Mouse (Mus musculus) neural tube, embryonic 11.5 days (tissue): Measurements from ENCODE around the gene Sde2. TPM values are rescaled to one million over a fixed set of nuclear protein-coding genes. Genes with fewer than 3 reads are reported as not detected.
A peak's percentile ranks its signal among the peaks of the same experiment; 100 is the strongest.

Experiments
- ATAC-seq: fragments of 200-750 bp; cut with Nextera tagmentation; 2 replicates; pipeline ENCODE4 v1.8.0; 2017; ENCODE audit warnings: moderate number of reproducible peaks, mild to moderate bottlenecking, moderate TSS enrichment, moderate library complexity; ENCODE audit not compliant: insufficient read depth, low FRiP score, low TSS enrichment
- DNase-seq: peaks from one replicate; pipeline ENCODE4 v3.0.0-alpha.2; 2015; ENCODE audit warnings: low spot score
- H3K27ac ChIP-seq: fragments of 300-500 bp; sonication (generic); 2 replicates; pipeline ENCODE4 v1.5.1; 2014; ENCODE audit warnings: low read depth, mild to moderate bottlenecking, low read length
- H3K27me3 ChIP-seq: fragments of 300-500 bp; sonication (generic); 2 replicates; pipeline ENCODE4 v1.6.1; 2014; ENCODE audit warnings: mild to moderate bottlenecking, low read length, mixed read lengths; ENCODE audit not compliant: control insufficient read depth, insufficient read depth
- H3K36me3 ChIP-seq: fragments of 300-500 bp; sonication (generic); 2 replicates; pipeline ENCODE4 v1.6.1; 2014; ENCODE audit warnings: mild to moderate bottlenecking, low read length, moderate library complexity, mixed read lengths; ENCODE audit not compliant: control insufficient read depth, insufficient read depth
- H3K4me1 ChIP-seq: fragments of 300-500 bp; sonication (generic); 2 replicates; pipeline ENCODE4 v1.6.1; 2014; ENCODE audit warnings: low read length, mixed read lengths; ENCODE audit not compliant: control insufficient read depth, insufficient read depth
- H3K4me2 ChIP-seq: fragments of 300-500 bp; sonication (generic); 2 replicates; pipeline ENCODE4 v1.6.1; 2014; ENCODE audit warnings: low read depth, mild to moderate bottlenecking, moderate library complexity
- H3K4me3 ChIP-seq: fragments of 300-500 bp; sonication (generic); 2 replicates; pipeline ENCODE4 v1.5.1; 2014; ENCODE audit warnings: low read depth, low read length
- H3K9ac ChIP-seq: fragments of 300-500 bp; sonication (generic); 2 replicates; pipeline ENCODE4 v1.6.1; 2014; ENCODE audit warnings: mild to moderate bottlenecking, low read length
- H3K9me3 ChIP-seq: fragments of 300-500 bp; sonication (generic); 2 replicates; pipeline ENCODE4 v1.6.1; 2016; ENCODE audit warnings: low read length; ENCODE audit not compliant: control insufficient read depth
- WGBS: fragments of 180-500 bp; shearing (Covaris S2); extraction: QIAGEN DNeasy Blood & Tissue Kit; methylation state at CpG from one replicate; pipeline ENCODE4 v1.1.7; 2014; 5-methylcytosine and 5-hydroxymethylcytosine counted together
- polyA plus RNA-seq: library from polyadenylated mRNA; unstranded; fragments of >200 nt; fragmentation: Nextera tagmentation; extraction: Ambion mirVana; gene quantifications from 2 replicates; pipeline ENCODE4 v1.2.1, GENCODE M21; 2014

Gene Sde2
- polyA plus RNA-seq, 1 experiment from 2014 or later: 37.8 TPM

- no peak overlapping the region for H3K4me3 ChIP-seq
- H3K4me1 ChIP-seq: no peaks in the 10 kb centered on the region
- H3K9ac ChIP-seq: no peak overlapping the region
- no peak for ATAC-seq
- WGBS: 70% methylated on average over 8 of the region's 8 CpGs
- DNase-seq: no peak
- no peaks in the 10 kb centered on the region for H3K27me3 ChIP-seq
- no peak overlapping the region for H3K27ac ChIP-seq
- no peaks in the 10 kb centered on the region for H3K36me3 ChIP-seq
- H3K4me2 ChIP-seq: no peak overlapping the region
- H3K9me3 ChIP-seq: no peaks in the 10 kb centered on the region
Observed at GRCm38 (mm10) chr1:180839201-180839910, 11.6 kb upstream of the Sde2 start.

- Histone ChIP-seq H3K4me1 (no peaks in the 10 kb centered on the region), H3K4me2 (no peak overlapping the region), H3K27ac (no peak overlapping the region), H3K9ac (no peak overlapping the region), H3K27me3 (no peaks in the 10 kb centered on the region), H3K36me3 (no peaks in the 10 kb centered on the region), H3K4me3 (no peak overlapping the region), H3K9me3 (no peaks in the 10 kb centered on the region)
- no peak for ATAC-seq
- 90% methylated on average over 8 of the region's 8 CpGs for WGBS
- DNase-seq: no peak
Observed at GRCm38 (mm10) chr1:180841561-180842300, 9.2 kb upstream of the Sde2 start.

GRCm38 (mm10) chr1:180848114-180848510, 2.8 kb upstream of the Sde2 start:
- ATAC-seq (0 out of 2 replicates have a peak, but pooled peaks have one; percentile 18), DNase-seq (peak; percentile 68)
- WGBS: 6% methylated on average over 9 of the region's 9 CpGs
- no peaks in the 10 kb centered on the region for H3K9me3 ChIP-seq
- H3K27me3 ChIP-seq: no peaks in the 10 kb centered on the region
- no peaks in the 10 kb centered on the region for H3K36me3 ChIP-seq
- H3K9ac ChIP-seq: peak overlapping the region; percentile 61
- peak overlapping the region; percentile 55 for H3K4me2 ChIP-seq
- H3K4me3 ChIP-seq: peak overlapping the region; percentile 23
- peak overlapping the region; percentile 90 for H3K27ac ChIP-seq
- peaks cover 27% of the 10 kb centered on the region for H3K4me1 ChIP-seq

GRCm38 (mm10) chr1:180848511-180849241, 2.3 kb upstream of the Sde2 start:
- WGBS: 20% methylated on average over 11 of the region's 11 CpGs
- ATAC-seq: 0 out of 2 replicates have a peak, but pooled peaks have one; percentile 3
- Histone ChIP-seq H3K4me1 (peaks cover 27% of the 10 kb centered on the region), H3K4me3 (peak overlapping the region; percentile 23), H3K27me3 (no peaks in the 10 kb centered on the region), H3K9ac (peak overlapping the region; percentile 61), H3K27ac (peak overlapping the region; percentile 90), H3K36me3 (no peaks in the 10 kb centered on the region), H3K4me2 (peak overlapping the region; percentile 55), H3K9me3 (no peaks in the 10 kb centered on the region)
- DNase-seq: peak; percentile 56

GRCm38 (mm10) chr1:180849701-180850301, 1.1 kb upstream of the Sde2 start:
- H3K4me3 ChIP-seq: peak overlapping the region; percentile 80
- WGBS: 35% methylated on average over 11 of the region's 11 CpGs
- ATAC-seq: no peak
- H3K27me3 ChIP-seq: no peaks in the 10 kb centered on the region
- DNase-seq: no peak
- no peaks in the 10 kb centered on the region for H3K9me3 ChIP-seq
- peak overlapping the region; percentile 98 for H3K27ac ChIP-seq
- H3K4me1 ChIP-seq: peaks cover 27% of the 10 kb centered on the region
- no peaks in the 10 kb centered on the region for H3K36me3 ChIP-seq
- H3K9ac ChIP-seq: peak overlapping the region; percentile 72
- peak overlapping the region; percentile 55 for H3K4me2 ChIP-seq

GRCm38 (mm10) chr1:180858763-180859162, 7.8 kb downstream of the Sde2 start:
- no peak for DNase-seq
- H3K4me1 ChIP-seq: no peaks in the 10 kb centered on the region
- no peaks in the 10 kb centered on the region for H3K9me3 ChIP-seq
- H3K36me3 ChIP-seq: peaks cover 24% of the 10 kb centered on the region
- H3K4me2 ChIP-seq: no peak overlapping the region
- H3K27ac ChIP-seq: no peak overlapping the region
- H3K9ac ChIP-seq: no peak overlapping the region
- no peaks in the 10 kb centered on the region for H3K27me3 ChIP-seq
- no peak overlapping the region for H3K4me3 ChIP-seq
- ATAC-seq: no peak

GRCm38 (mm10) chr1:180860030-180860429, 9.1 kb downstream of the Sde2 start:
- Histone ChIP-seq H3K4me3 (no peak overlapping the region), H3K36me3 (peaks cover 29% of the 10 kb centered on the region), H3K9me3 (no peaks in the 10 kb centered on the region), H3K27ac (no peak overlapping the region), H3K4me2 (no peak overlapping the region), H3K9ac (no peak overlapping the region), H3K27me3 (no peaks in the 10 kb centered on the region), H3K4me1 (no peaks in the 10 kb centered on the region)
- ATAC-seq (no peak), DNase-seq (no peak)
- WGBS: 91% methylated on average over 6 of the region's 6 CpGs

GRCm38 (mm10) chr1:180863606-180864005, 12.7 kb downstream of the Sde2 start:
- WGBS: 50% methylated on average over 1 of the region's 1 CpGs
- DNase-seq: peak; percentile 51

More at GRCm38 (mm10) chr1:180863606-180864005, 12.7 kb downstream of the Sde2 start:
- Histone ChIP-seq H3K27ac (no peak overlapping the region), H3K9me3 (no peaks in the 10 kb centered on the region), H3K4me1 (no peaks in the 10 kb centered on the region), H3K9ac (no peak overlapping the region), H3K36me3 (peaks cover 25% of the 10 kb centered on the region), H3K27me3 (no peaks in the 10 kb centered on the region), H3K4me2 (no peak overlapping the region), H3K4me3 (no peak overlapping the region)
- no peak for ATAC-seq
